Mouse (Mus musculus) neural tube, embryonic 14.5 days (tissue): ENCODE measurements around the gene Wasf3. TPM values are rescaled to one million over a fixed set of nuclear protein-coding genes. Genes with fewer than 3 reads are reported as not detected.
A peak's percentile ranks its signal among the peaks of the same experiment; 100 is the strongest.

Source experiments
- ATAC-seq: fragments of 200-750 bp; cut with Nextera tagmentation; 2 replicates; pipeline ENCODE4 v1.8.0; 2017; ENCODE audit warnings: low read depth, mild to moderate bottlenecking, moderate TSS enrichment, moderate library complexity
- H3K27ac ChIP-seq: fragments of 300-500 bp; sonication (generic); 2 replicates; pipeline ENCODE4 v1.5.1; 2014; ENCODE audit warnings: low read depth, mild to moderate bottlenecking, control low read depth, low read length, moderate library complexity, mixed read lengths
- H3K27me3 ChIP-seq: fragments of 300-500 bp; sonication (generic); 2 replicates; pipeline ENCODE4 v1.6.1; 2014; ENCODE audit warnings: low read length; ENCODE audit not compliant: control insufficient read depth, insufficient read depth
- H3K36me3 ChIP-seq: fragments of 300-500 bp; sonication (generic); 2 replicates; pipeline ENCODE4 v1.6.1; 2014; ENCODE audit warnings: low read length, mixed read lengths; ENCODE audit not compliant: control insufficient read depth, insufficient read depth
- H3K4me1 ChIP-seq: fragments of 300-500 bp; sonication (generic); 2 replicates; pipeline ENCODE4 v1.6.1; 2014; ENCODE audit warnings: low read length; ENCODE audit not compliant: control insufficient read depth, insufficient read depth
- H3K4me2 ChIP-seq: fragments of 300-500 bp; sonication (generic); 2 replicates; pipeline ENCODE4 v1.6.1; 2014; ENCODE audit warnings: mild to moderate bottlenecking, low read depth, low read length, control low read depth
- H3K4me3 ChIP-seq: fragments of 300-500 bp; sonication (generic); 2 replicates; pipeline ENCODE4 v1.5.1; 2014; ENCODE audit warnings: low read depth, low read length, control low read depth, mixed read lengths
- H3K9ac ChIP-seq: fragments of 300-500 bp; sonication (generic); replicated peaks from 2 replicates; pipeline ENCODE4 v1.6.1; 2014; ENCODE audit warnings: low read depth, mild to moderate bottlenecking, control low read depth, low read length, mixed read lengths
- H3K9me3 ChIP-seq: fragments of 300-500 bp; sonication (generic); 2 replicates; pipeline ENCODE4 v1.6.1; 2016; ENCODE audit warnings: low read length; ENCODE audit not compliant: control insufficient read depth
- WGBS: fragments of 180-500 bp; shearing (Covaris S2); extraction: QIAGEN DNeasy Blood & Tissue Kit; methylation state at CpG from one replicate; pipeline ENCODE4 v1.1.7; 2014; 5-methylcytosine and 5-hydroxymethylcytosine counted together
- polyA plus RNA-seq: library from polyadenylated mRNA; unstranded; fragments of >200 nt; fragmentation: Nextera tagmentation; extraction: Ambion mirVana; gene quantifications from 2 replicates; pipeline ENCODE4 v1.2.1, GENCODE M21; 2014

Gene Wasf3
- 9.7 and 13.5 TPM in 2 replicates for polyA plus RNA-seq

- H3K27ac ChIP-seq, result peak within 1 kb of the TSS; percentile 74
- no peaks in the 10 kb centered on the region for H3K36me3 ChIP-seq
- no peaks in the 10 kb centered on the region for H3K27me3 ChIP-seq
- H3K4me2 ChIP-seq, result peak within 1 kb of the TSS; percentile 62
- WGBS, result under 1% methylated on average over 59 of the region's 66 CpGs
- peak; percentile 97 for ATAC-seq
- peaks cover 4% of the 10 kb centered on the region; the same call in 1 of the 2 replicates for H3K4me1 ChIP-seq
- H3K4me3 ChIP-seq, result peak within 1 kb of the TSS; percentile 71
- peak within 1 kb of the TSS; percentile 76 for H3K9ac ChIP-seq
- no peaks in the 10 kb centered on the region for H3K9me3 ChIP-seq
These were observed at the start of gene Wasf3 for GRCm38 (mm10) chr5:146384935-146385591. Gene Wasf3 (plus strand): TSS chr5:146384985.

DNA sequence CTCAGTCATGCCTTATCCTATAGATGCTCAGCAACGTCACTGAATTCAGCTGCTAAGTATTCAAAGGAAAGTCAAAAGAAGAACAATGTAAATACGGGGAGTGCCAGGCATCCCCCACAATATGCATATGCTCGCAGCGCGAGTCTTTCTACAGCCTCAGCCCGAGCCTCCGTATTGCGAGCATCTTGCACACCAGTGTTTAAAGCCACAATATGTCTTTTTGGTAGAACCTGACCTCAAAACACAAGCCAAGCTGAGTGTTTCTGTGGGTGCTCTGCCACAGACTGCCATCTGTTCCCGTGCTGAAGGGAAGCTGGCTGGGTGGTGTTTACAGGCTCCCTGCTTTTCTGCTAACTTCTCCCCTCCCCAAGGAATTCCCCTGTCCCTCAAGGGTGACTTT lies 46.7 kb upstream of the Wasf3 start:
- no peaks in the 10 kb centered on the region for H3K36me3 ChIP-seq
- H3K27ac ChIP-seq, result no peak overlapping the region
- H3K9me3 ChIP-seq, result no peaks in the 10 kb centered on the region
- H3K4me3 ChIP-seq, result no peak overlapping the region
- no peak for ATAC-seq
- 65% methylated on average over 9 of the region's 9 CpGs for WGBS
- no peak overlapping the region for H3K9ac ChIP-seq
- H3K4me2 ChIP-seq, result no peak overlapping the region
- H3K4me1 ChIP-seq, result no peaks in the 10 kb centered on the region
- H3K27me3 ChIP-seq, result no peaks in the 10 kb centered on the region

DNA sequence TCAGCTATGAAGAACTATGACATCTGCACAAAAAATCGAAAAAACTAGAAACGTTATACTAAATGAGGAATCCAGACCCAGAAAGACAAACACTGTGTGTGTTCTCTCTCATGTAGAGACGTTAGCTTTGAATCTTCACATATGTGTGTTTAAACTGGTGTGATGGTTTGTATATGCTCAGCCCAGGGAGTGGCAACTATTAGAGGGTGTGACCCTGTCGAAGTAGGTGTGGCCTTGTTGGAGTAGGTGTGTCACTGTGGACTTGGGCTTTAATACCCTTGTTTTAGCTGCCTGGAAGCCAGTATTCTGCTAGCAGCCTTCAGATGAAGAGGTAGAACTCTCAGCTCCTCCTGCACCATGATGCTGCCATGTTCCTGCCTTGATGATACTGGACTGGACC lies 44.7 kb upstream of the Wasf3 start:
- H3K27me3 ChIP-seq, result no peaks in the 10 kb centered on the region
- H3K27ac ChIP-seq, result no peak overlapping the region
- no peak overlapping the region for H3K4me3 ChIP-seq
- H3K36me3 ChIP-seq, result no peaks in the 10 kb centered on the region
- no peak overlapping the region for H3K4me2 ChIP-seq
- no peaks in the 10 kb centered on the region for H3K9me3 ChIP-seq
- no peak overlapping the region for H3K9ac ChIP-seq
- WGBS, result 84% methylated on average over 4 of the region's 4 CpGs
- ATAC-seq, result no peak
- H3K4me1 ChIP-seq, result no peaks in the 10 kb centered on the region

- Histone ChIP-seq H3K9ac (no peak overlapping the region), H3K4me3 (no peak overlapping the region), H3K9me3 (no peaks in the 10 kb centered on the region), H3K4me1 (no peaks in the 10 kb centered on the region), H3K4me2 (no peak overlapping the region), H3K27me3 (no peaks in the 10 kb centered on the region), H3K36me3 (no peaks in the 10 kb centered on the region), H3K27ac (no peak overlapping the region)
- 89% methylated on average over 12 of the region's 12 CpGs for WGBS
- no peak for ATAC-seq
These were observed 39.7 kb upstream of the Wasf3 start for GRCm38 (mm10) chr5:146344911-146345686.

GRCm38 (mm10) chr5:146347081-146347480 lies 37.7 kb upstream of the Wasf3 start:
- 81% methylated on average over 6 of the region's 6 CpGs for WGBS
- no peaks in the 10 kb centered on the region for H3K4me1 ChIP-seq
- H3K27ac ChIP-seq, result no peak overlapping the region
- no peak overlapping the region for H3K4me3 ChIP-seq
- no peaks in the 10 kb centered on the region for H3K36me3 ChIP-seq
- no peak overlapping the region for H3K4me2 ChIP-seq
- H3K27me3 ChIP-seq, result no peaks in the 10 kb centered on the region
- ATAC-seq, result no peak
- H3K9ac ChIP-seq, result no peak overlapping the region
- no peaks in the 10 kb centered on the region for H3K9me3 ChIP-seq

GRCm38 (mm10) chr5:146349183-146349582 lies 35.6 kb upstream of the Wasf3 start:
- H3K27me3 ChIP-seq, result no peaks in the 10 kb centered on the region
- no peaks in the 10 kb centered on the region for H3K4me1 ChIP-seq
- H3K36me3 ChIP-seq, result no peaks in the 10 kb centered on the region
- ATAC-seq, result no peak
- no peaks in the 10 kb centered on the region for H3K9me3 ChIP-seq
- no peak overlapping the region for H3K27ac ChIP-seq
- no peak overlapping the region for H3K4me3 ChIP-seq
- H3K9ac ChIP-seq, result no peak overlapping the region
- WGBS, result 76% methylated on average over 3 of the region's 3 CpGs
- H3K4me2 ChIP-seq, result no peak overlapping the region

- ATAC-seq, result no peak
- Histone ChIP-seq H3K9ac (no peak overlapping the region), H3K9me3 (no peaks in the 10 kb centered on the region), H3K36me3 (no peaks in the 10 kb centered on the region), H3K27me3 (no peaks in the 10 kb centered on the region), H3K27ac (no peak overlapping the region), H3K4me1 (no peaks in the 10 kb centered on the region), H3K4me2 (no peak overlapping the region), H3K4me3 (no peak overlapping the region)
- 78% methylated on average over 11 of the region's 11 CpGs for WGBS
These were observed 34.0 kb upstream of the Wasf3 start for GRCm38 (mm10) chr5:146350784-146351183.

GRCm38 (mm10) chr5:146352006-146352405 lies 32.8 kb upstream of the Wasf3 start:
- 82% methylated on average over 7 of the region's 7 CpGs for WGBS
- no peak for ATAC-seq
- H3K4me3 ChIP-seq, result no peak overlapping the region
- H3K9me3 ChIP-seq, result no peaks in the 10 kb centered on the region
- no peaks in the 10 kb centered on the region for H3K36me3 ChIP-seq
- H3K4me2 ChIP-seq, result no peak overlapping the region
- H3K27ac ChIP-seq, result no peak overlapping the region
- no peak overlapping the region for H3K9ac ChIP-seq
- no peaks in the 10 kb centered on the region for H3K27me3 ChIP-seq
- no peaks in the 10 kb centered on the region for H3K4me1 ChIP-seq

- ATAC-seq, result no peak
- no peaks in the 10 kb centered on the region for H3K9me3 ChIP-seq
- no peak overlapping the region for H3K4me2 ChIP-seq
- H3K36me3 ChIP-seq, result no peaks in the 10 kb centered on the region
- H3K4me3 ChIP-seq, result no peak overlapping the region
- H3K27ac ChIP-seq, result no peak overlapping the region
- H3K4me1 ChIP-seq, result no peaks in the 10 kb centered on the region
- 31% methylated on average over 10 of the region's 10 CpGs for WGBS
- H3K27me3 ChIP-seq, result no peaks in the 10 kb centered on the region
- no peak overlapping the region for H3K9ac ChIP-seq
These were observed 24.4 kb upstream of the Wasf3 start for GRCm38 (mm10) chr5:146360386-146360785.
